Mouse (Mus musculus): Measurements from ENCODE around the gene H3f3a.

- TF ChIP-seq POLR2AphosphoS2 (IDR thresholded peaks at IDR 0.05; ENCODE audit: insufficient read length, low read depth) (no peak), POLR2A (IDR thresholded peaks at IDR 0.05; ENCODE audit: insufficient read length, low read depth) (peak; percentile 37), USF1 (IDR thresholded peaks at IDR 0.05; ENCODE audit: low read depth) (no peak)
Measured at GRCm38 (mm10) chr1:180848114-180848510, 34.4 kb upstream of the H3f3a start.

All from myocyte (in vitro differentiated cells).